Mouse (Mus musculus) activated CD4-positive, CD25-positive, alpha-beta regulatory T cell, adult 9 weeks (primary cell): ENCODE data around the gene Gm9913. TPM values are rescaled to one million over a fixed set of nuclear protein-coding genes. Genes with fewer than 3 reads are reported as not detected.

Source experiments
- polyA plus RNA-seq: library from polyadenylated mRNA; unstranded; fragments of 100-300 nt; shearing (Covaris generic); gene quantifications from one replicate; pipeline ENCODE4 v1.2.1, GENCODE M21; 2017

The Gm9913 gene
- not detected for polyA plus RNA-seq

DNA sequence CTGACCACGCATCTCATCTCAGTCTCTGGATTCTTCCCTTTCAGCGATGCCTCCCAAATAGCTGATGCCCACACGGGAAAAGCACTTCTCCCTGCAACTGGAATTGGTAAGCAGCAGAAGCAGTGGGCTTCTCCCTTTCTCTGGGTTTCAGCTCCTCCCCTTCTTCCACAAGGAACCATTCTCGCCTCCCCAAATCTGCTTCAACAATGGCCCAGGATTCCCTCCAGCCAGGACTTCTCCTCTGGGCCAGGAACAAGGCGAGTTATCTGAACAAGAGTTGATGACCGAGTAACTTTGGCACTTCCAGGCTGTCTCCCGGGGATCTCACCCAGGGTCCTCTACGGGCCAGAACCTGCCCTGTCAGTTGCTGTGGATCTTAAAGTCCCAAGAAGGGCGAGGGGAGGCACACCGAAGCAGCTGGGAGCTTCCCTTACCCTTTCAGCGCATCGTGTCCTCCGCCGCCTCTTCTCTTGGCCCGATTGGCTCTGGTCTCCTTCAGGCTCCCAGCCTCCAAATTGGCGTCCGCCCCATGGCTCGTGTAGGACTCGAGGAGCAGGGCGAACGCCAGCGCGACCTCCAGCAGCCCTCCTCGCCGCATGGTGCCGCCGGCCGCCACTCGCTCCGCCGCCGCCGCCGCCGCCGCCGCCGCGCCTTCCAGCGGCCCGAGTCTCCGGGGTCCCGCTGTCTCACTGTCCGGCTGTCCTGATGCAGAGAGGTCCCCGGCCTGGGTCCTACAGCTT is at the start of gene Gm9913:
Gene Gm9913, plus strand, starts transcription at position 84 of the 740 bp plus-strand sequence.

GRCm38 (mm10) chr2:125507893-125508292 is 3.0 kb downstream of the Gm9913 start, which contains the start of gene Fbn1:
TSS of gene Fbn1 (minus strand) at chr2:125507993.

Other genes starting within 250 kb of the Gm9913 start
- gene Fbn1, start 2.9 kb downstream of the Gm9913 start, polyA plus RNA-seq = not detected
- 13.5 TPM for gene Cep152, start 120.0 kb downstream of the Gm9913 start, polyA plus RNA-seq
- 17.2 TPM for gene Eid1, start 168.0 kb downstream of the Gm9913 start, polyA plus RNA-seq
- 0.17 TPM for gene Shc4, start 219.1 kb downstream of the Gm9913 start, polyA plus RNA-seq